Mouse (Mus musculus) testis, adult 2 months (tissue): ENCODE results near the gene Spata31d1c.

Source experiments
- CTCF ChIP-seq: fragments of 200-500 bp; IDR thresholded peaks from 2 replicates; pipeline ENCODE4 v1.5.1; 2012; ENCODE audit warnings: low read depth, mild to moderate bottlenecking, inconsistent platforms, low read length, moderate library complexity; ENCODE audit not compliant: control insufficient read depth, insufficient read depth, insufficient replicate concordance
- POLR2A ChIP-seq: fragments of 200-500 bp; IDR thresholded peaks from 2 replicates; pipeline ENCODE4 v1.6.1; 2012; ENCODE audit warnings: low read depth, mild to moderate bottlenecking, inconsistent platforms, low read length, moderate library complexity; ENCODE audit not compliant: control insufficient read depth

DNA sequence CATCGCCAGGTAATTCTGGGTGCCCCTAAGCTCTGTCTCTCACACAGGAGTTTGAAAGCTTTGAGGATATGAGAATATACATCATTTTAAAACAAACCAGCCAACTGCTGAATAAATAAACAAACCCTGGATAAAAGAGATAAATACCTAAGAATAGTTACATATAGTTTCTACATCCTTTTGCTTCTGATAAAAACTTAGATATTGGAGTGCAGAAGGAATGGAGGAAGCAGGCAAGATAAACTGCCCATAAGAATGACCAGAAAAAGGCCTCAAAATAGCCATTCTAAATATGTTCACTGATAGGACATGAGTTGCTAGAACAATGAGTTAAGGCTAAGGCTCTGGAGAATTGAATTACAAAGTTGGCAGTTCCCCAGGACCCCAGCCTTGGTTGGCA, 26.1 kb upstream of the Spata31d1c start:
- TF ChIP-seq POLR2A (no peak), CTCF (no peak)
